Mouse (Mus musculus) olfactory bulb, adult 2 months (tissue): ENCODE results near the gene Zfp658. TPM values are rescaled to one million over a fixed set of nuclear protein-coding genes. Genes with fewer than 3 reads are reported as not detected.

Source experiments
- H3K27ac ChIP-seq: fragments of 200-500 bp; 2 replicates; pipeline ENCODE4 v1.5.1; 2012; ENCODE audit warnings: low read depth, low read length; ENCODE audit not compliant: insufficient read depth
- H3K4me1 ChIP-seq: fragments of 200-500 bp; 2 replicates; pipeline ENCODE4 v1.6.1; 2012; ENCODE audit warnings: low read length; ENCODE audit not compliant: control insufficient read depth, insufficient read depth
- H3K4me3 ChIP-seq: fragments of 200-500 bp; 2 replicates; pipeline ENCODE4 v1.5.1; 2012; ENCODE audit warnings: mild to moderate bottlenecking, low read depth, low read length, moderate library complexity; ENCODE audit not compliant: insufficient read depth
- CTCF ChIP-seq: fragments of 200-500 bp; IDR thresholded peaks from 2 replicates; pipeline ENCODE4 v1.5.1; 2012; ENCODE audit warnings: low read depth, mild to moderate bottlenecking, low read length, moderate library complexity; ENCODE audit not compliant: insufficient read depth
- POLR2A ChIP-seq: fragments of 200-500 bp; IDR thresholded peaks from 2 replicates; pipeline ENCODE4 v1.6.1; 2012; ENCODE audit warnings: mild to moderate bottlenecking, low read depth, low read length, moderate library complexity; ENCODE audit not compliant: insufficient read depth
- WGBS: fragments of 180-500 bp; shearing (Covaris S2); methylation state at CpG from one replicate; pipeline ENCODE4 v1.1.7; 2018; 5-methylcytosine and 5-hydroxymethylcytosine counted together
- polyA plus RNA-seq: library from polyadenylated mRNA; stranded (reverse); fragments of >200 nt; gene quantifications from 2 replicates; pipeline ENCODE4 v1.2.4, GENCODE M21; 2012; ENCODE audit warnings: low replicate concordance; ENCODE audit not compliant: missing spikeins, insufficient read depth, insufficient read length

Gene Zfp658
- polyA plus RNA-seq: not detected in 2 replicates

- Histone ChIP-seq H3K4me3 (peak within 1 kb of the TSS; percentile 68), H3K4me1 (peaks cover 10% of the 10 kb centered on the region), H3K27ac (peak within 1 kb of the TSS; percentile 4; the same call in 1 of the 2 replicates)
- no peak for TF ChIP-seq POLR2A
- TF ChIP-seq CTCF: no peak
- WGBS: under 1% methylated on average over 27 of the region's 27 CpGs
Observed at GRCm38 (mm10) chr7:43562006-43562633, at the start of gene Zfp658. Gene Zfp658 (plus strand): TSS chr7:43562256.

- H3K27ac ChIP-seq: no peak overlapping the region
- H3K4me1 ChIP-seq: no peaks in the 10 kb centered on the region
- H3K4me3 ChIP-seq: no peak overlapping the region
- 83% methylated on average over 4 of the region's 4 CpGs for WGBS
- no peak for TF ChIP-seq CTCF
- no peak for TF ChIP-seq POLR2A
Observed at GRCm38 (mm10) chr7:43512519-43512918, 49.5 kb upstream of the Zfp658 start.

GRCm38 (mm10) chr7:43515076-43515475 lies 47.0 kb upstream of the Zfp658 start:
- no peaks in the 10 kb centered on the region for H3K4me1 ChIP-seq
- no peak overlapping the region for H3K27ac ChIP-seq
- WGBS: 84% methylated on average over 5 of the region's 5 CpGs
- H3K4me3 ChIP-seq: no peak overlapping the region
- TF ChIP-seq POLR2A: no peak
- no peak for TF ChIP-seq CTCF

- no peak for TF ChIP-seq CTCF
- H3K27ac ChIP-seq: no peak overlapping the region
- H3K4me3 ChIP-seq: no peak overlapping the region
- no peaks in the 10 kb centered on the region for H3K4me1 ChIP-seq
- 78% methylated on average over 15 of the region's 15 CpGs for WGBS
Observed at GRCm38 (mm10) chr7:43518341-43518740, 43.7 kb upstream of the Zfp658 start.

- H3K4me3 ChIP-seq: no peak overlapping the region
- H3K27ac ChIP-seq: no peak overlapping the region
- no peaks in the 10 kb centered on the region for H3K4me1 ChIP-seq
- 88% methylated on average over 2 of the region's 2 CpGs for WGBS
- no peak for TF ChIP-seq POLR2A
- TF ChIP-seq CTCF: no peak
Observed at GRCm38 (mm10) chr7:43522776-43523175, 39.3 kb upstream of the Zfp658 start.

- H3K4me1 ChIP-seq: no peaks in the 10 kb centered on the region
- 52% methylated on average over 3 of the region's 3 CpGs for WGBS
- H3K27ac ChIP-seq: no peak overlapping the region
- TF ChIP-seq POLR2A (no peak), CTCF (no peak)
- no peak overlapping the region for H3K4me3 ChIP-seq
Observed at GRCm38 (mm10) chr7:43525313-43525712, 36.7 kb upstream of the Zfp658 start.

- no peaks in the 10 kb centered on the region for H3K4me1 ChIP-seq
- TF ChIP-seq CTCF (no peak), POLR2A (no peak)
- no peak overlapping the region for H3K4me3 ChIP-seq
- WGBS: 67% methylated on average over 8 of the region's 8 CpGs
- H3K27ac ChIP-seq: no peak overlapping the region
Observed at GRCm38 (mm10) chr7:43530216-43530785, 31.8 kb upstream of the Zfp658 start.

GRCm38 (mm10) chr7:43532936-43533505 lies 29.0 kb upstream of the Zfp658 start:
- TF ChIP-seq CTCF (no peak), POLR2A (no peak)
- Histone ChIP-seq H3K4me3 (no peak overlapping the region), H3K4me1 (no peaks in the 10 kb centered on the region), H3K27ac (no peak overlapping the region)
- 87% methylated on average over 9 of the region's 9 CpGs for WGBS

GRCm38 (mm10) chr7:43538524-43538923 lies 23.5 kb upstream of the Zfp658 start:
- Histone ChIP-seq H3K4me1 (no peaks in the 10 kb centered on the region), H3K4me3 (no peak overlapping the region)
- no peak for TF ChIP-seq CTCF
- TF ChIP-seq POLR2A: no peak

More at GRCm38 (mm10) chr7:43538524-43538923, 23.5 kb upstream of the Zfp658 start:
- H3K27ac ChIP-seq: no peak overlapping the region
- 69% methylated on average over 4 of the region's 4 CpGs for WGBS
